Mouse (Mus musculus) small intestine, adult 10 weeks (tissue): ENCODE results near the gene Bicc1. TPM values are rescaled to one million over a fixed set of nuclear protein-coding genes. Genes with fewer than 3 reads are reported as not detected.

ENCODE experiments used
- polyA plus RNA-seq: library from polyadenylated mRNA; stranded (reverse); fragments of 350-450 nt; fragmentation: Illumina TruSeq; extraction: RNeasy Lipid Tissue Mini Kit (QIAGEN cat#74804); gene quantifications from one replicate; pipeline ENCODE4 v1.2.3, GENCODE M21; 2014; ENCODE audit warnings: low replicate concordance

Bicc1 gene
- 4.1 TPM for polyA plus RNA-seq

GRCm38 (mm10) chr10:71159676-71160235 is at the start of gene Bicc1:
TSS of gene Bicc1 (minus strand) at chr10:71159700.

Other genes starting within 250 kb of the Bicc1 start
- 197 TPM for gene Tfam, start 78.6 kb upstream of the Bicc1 start, polyA plus RNA-seq
- gene Ube2d1, start 125.6 kb upstream of the Bicc1 start, polyA plus RNA-seq: 55.4 TPM
- gene Cisd1, start 185.3 kb upstream of the Bicc1 start, polyA plus RNA-seq: 28.8 TPM
- gene Ipmk, start 188.1 kb upstream of the Bicc1 start, polyA plus RNA-seq: 135 TPM